Mouse (Mus musculus): ENCODE measurements around the gene Ssna1.
A peak's percentile ranks its signal among the peaks of the same experiment; 100 is the strongest.

Gene Ssna1

DNA sequence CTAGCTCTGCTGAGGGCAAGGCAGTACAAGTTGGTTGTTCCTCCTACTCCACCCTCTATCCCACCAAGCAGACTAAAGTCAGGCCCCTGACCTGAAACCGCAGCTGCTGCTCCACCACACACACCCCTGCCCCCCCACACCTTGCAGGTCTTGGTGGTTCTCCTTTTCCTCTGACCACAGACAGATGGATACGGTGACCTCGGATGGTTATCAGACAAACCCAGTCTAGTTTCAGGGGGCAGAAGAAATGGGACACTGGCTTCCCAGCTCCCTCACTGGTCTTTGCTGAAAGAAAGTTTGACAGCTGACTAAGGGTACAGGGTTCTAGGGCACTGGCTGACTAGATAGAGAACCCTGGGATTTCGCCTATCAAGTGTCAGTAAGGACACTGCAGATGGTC lies 38.8 kb downstream of the Ssna1 start:
- no peak for DNase-seq (ENCODE audit: extremely low spot score, low spot score)

DNA sequence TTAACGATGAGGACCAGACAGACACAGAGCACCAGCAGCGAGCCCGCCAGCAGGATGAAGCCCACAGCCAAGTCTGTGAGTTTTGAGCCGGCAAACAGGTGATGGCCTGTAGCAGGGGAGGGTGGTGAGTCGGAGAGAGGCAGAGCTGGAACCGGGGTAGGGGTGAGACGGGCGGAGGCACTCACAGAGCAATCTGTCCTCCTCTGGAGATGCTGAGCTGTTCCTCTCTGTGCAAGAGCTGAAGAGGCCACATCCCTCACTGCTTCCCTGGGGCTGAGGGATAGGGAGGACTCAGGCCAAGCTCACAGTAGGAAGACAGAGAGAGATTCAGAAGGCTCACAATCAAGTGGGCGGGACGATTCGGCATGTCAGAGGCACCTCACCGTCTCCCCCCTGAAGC lies 41.2 kb downstream of the Ssna1 start:
- DNase-seq (ENCODE audit: extremely low spot score, low spot score), result no peak

DNA sequence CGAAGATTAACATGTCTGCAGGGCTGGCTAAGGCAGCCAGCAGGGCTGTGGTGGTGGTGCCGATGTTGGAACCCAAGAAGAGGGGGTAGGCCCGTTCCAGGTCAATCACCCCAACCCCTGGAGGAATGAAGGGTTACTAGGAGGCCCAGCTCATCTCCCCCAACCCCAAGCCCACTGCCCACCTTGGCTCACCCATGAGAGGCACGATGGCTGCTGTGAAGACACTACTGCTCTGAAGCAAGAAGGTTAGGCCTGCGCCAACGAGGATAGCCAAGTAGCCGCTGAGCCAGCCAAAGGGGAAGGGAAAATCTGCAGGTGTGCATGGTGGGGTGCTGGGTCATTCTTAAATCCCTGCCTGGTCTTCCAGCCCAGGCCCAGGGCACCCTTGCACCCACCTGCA lies 41.7 kb downstream of the Ssna1 start:
- DNase-seq (ENCODE audit: extremely low spot score, low spot score), result no peak

DNA sequence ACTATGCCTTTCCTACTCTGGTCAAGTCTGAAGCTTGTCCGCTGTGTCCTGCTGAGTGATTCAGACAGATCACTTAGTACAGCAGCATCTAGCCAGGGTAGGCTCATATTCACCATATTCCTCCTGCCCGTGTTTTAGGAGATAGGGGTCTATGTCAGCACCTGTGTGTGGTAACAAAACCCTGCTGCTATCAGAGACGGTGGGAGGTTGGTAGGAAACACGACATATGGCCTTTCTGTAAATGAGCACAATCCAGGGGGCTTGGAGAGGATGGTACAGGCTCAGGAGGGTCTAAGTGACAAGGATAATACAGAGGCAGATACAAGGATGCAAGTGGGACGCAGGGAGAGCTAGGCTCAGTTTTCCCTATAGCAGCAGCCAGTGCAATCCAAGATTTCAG lies 42.7 kb downstream of the Ssna1 start:
- DNase-seq (ENCODE audit: extremely low spot score, low spot score), result no peak

DNA sequence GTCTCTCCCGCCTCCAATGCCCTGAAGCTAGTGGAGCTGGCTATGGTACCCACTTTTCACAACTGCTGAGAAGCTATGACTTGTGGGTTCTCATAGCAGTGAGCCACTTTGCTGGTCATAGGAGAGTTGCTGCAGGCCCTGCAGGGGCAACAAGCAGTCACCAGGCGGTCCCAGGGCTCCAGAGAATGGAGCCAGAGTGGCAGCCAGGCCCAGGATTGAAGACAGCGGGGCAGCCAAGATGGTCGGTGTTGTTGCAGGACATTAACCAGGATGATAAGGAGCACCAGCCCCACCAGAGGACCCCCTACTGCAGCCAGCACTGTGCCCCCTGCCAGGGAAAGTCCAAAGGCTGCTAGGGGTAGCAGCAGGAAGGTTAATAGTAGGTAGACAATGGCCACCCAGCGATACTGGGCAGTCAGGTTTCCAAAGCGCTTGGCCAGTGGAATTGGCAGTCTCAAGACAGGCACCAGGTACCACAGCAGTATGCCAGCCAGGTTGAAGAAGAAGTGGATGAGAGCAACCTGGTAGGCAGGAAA lies 43.2 kb downstream of the Ssna1 start:
- DNase-seq (ENCODE audit: extremely low spot score, low spot score), result no peak

DNA sequence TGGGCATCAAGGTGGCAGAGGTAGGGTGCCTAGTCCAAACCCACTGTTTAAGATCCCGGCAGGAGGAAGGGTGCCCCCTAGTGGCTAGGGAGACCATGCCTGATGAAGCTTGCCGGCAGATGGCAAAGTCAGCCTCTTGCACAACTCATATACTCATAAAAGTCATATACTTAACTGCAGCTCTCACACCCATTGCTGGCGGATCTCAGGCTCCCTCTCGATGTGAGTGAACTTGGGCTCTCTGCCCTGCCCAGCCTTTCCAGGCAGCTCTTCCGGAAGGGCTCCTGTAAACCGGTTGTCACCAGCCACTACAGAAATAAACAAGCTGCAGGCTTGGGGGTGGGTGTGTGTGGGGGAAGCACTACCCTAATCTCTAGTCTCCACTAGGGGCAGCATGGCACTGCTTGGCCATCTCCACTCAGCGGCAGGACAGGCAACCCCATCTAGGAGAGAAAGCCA lies 43.8 kb downstream of the Ssna1 start:
- peak; percentile 81 for DNase-seq (ENCODE audit: extremely low spot score, low spot score)

DNA sequence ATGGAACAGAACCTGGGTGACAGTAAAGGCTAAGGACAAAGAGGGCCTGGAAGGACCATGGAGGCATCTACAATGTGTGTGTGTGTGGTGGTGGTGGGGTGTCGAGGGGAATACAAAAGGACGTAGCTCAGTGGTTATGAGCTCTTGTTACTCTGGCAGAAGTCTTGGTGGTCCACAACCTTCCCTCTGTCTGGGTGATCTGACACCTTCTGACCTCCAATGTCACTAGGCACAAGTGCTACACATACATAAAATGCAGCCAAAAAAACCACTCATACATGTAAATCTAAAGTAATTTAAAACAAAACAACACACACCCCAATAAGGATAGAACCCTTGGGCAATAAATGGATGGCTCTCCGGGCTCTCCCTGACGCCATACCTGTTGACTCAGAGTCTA lies 44.8 kb downstream of the Ssna1 start:
- DNase-seq (ENCODE audit: extremely low spot score, low spot score), result no peak

DNA sequence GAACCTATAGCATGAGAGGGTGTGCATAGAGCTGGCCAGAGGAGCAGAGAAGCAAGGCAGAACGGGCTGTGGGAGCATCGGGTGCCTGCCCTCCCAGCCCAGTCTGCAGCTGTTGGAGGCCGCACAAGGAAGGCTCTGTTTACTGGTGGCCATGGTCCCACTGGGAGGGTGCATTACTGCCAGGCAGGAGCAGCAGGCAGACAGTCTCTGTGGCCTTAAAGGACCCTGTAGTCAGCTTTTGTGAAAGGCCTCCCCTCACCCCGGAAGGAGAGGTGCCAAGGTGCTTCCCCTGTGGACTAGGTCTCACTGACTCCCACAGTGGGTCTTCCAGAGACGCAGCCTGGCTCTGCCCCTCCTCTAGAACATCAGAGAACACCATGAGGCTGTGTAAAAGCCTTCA lies 45.4 kb downstream of the Ssna1 start:
- DNase-seq (ENCODE audit: extremely low spot score, low spot score), result no peak

DNA sequence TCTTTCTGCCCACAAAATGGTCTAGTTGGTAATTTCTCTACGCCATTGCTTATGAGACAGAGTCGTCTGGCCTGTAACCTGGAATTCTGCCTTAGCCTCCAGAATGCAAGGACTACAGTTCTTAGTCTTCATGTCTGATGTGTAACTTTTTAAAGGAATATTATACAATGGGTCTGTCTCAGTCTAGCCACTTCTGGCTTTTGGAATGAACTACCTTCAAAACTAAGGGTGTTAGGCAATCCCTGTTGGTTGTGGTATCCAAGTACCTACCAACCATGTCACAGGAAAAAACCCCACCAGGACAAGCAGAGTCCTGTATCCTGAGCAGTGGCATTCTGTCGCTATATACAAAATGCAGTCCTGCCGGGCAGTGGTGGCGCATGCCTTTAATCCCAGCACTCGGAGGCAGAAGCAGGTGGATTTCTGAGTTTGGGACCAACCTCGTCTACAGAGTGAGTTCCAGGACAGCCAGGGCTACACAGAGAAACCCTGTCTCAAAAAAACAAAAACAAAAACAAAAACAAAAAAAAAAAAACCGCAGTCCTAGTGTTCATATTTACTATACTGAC lies 46.3 kb downstream of the Ssna1 start:
- no peak for DNase-seq (ENCODE audit: extremely low spot score, low spot score)

DNA sequence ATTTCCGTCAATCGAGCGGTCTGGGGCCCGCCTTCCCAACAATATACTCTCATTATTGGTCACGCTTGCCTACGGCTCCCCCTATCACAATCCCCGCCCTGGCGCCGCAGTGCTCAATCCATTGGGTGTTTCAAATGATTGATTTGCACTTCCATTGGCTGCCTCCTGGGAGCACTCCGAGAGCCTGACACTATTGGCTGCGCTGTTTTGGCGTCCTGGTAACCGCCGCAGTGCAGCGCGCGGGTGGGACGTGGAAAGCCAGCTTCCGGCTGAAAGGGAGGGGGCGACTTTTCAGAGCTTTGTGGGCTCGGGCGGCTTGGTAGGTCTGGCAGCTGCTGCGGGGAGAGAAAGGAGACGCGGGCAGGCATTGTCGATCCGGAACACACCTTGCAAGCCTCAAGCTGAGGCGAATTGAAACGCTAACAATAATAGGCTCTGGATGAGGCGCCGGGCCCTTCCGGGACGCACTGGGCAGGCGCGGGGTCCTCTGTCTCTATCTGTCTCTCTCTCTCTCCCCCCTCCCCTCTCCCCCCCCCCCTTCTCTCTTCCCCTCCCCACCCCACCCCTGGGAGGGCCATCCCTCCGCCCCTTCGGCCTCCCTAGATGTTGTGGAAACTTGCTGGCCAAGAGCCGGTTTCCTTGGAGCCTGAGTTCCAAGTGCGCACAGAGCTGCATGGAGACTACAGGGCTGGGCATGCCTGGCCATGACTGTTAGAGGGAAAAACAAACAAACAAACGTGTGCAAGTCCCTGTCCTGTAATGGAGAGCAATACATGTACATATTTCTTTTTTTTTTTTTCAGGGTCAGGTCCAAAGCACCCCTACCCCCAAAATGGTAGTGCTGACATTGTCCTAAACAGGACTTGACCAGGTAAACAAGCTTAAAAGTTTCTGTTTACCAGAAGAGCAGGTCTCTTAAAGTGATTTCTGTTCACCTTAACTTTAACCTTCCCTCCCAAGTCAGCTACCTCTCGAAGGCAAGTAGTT lies 47.2 kb downstream of the Ssna1 start:
- peak; percentile 96 for DNase-seq (ENCODE audit: extremely low spot score, low spot score)

DNA sequence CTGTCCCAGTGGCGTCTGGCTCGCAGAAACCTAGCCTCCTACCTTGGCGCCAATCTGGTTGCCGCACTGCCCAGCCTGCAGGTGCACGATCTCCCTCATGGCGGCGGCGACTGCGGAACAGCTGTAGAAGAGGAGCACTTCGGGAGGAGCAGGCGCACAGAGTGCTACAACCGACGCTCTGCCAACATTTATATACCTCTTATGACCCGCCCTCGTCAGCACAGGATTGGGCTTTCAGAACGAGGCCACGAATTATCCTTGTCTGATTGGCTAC lies 47.8 kb downstream of the Ssna1 start, which contains the start of gene Tubb4b:
TSS of gene Tubb4b (minus strand) at position 211 of the 274 bp plus-strand sequence.
- DNase-seq (ENCODE audit: extremely low spot score, low spot score), result no peak

DNA sequence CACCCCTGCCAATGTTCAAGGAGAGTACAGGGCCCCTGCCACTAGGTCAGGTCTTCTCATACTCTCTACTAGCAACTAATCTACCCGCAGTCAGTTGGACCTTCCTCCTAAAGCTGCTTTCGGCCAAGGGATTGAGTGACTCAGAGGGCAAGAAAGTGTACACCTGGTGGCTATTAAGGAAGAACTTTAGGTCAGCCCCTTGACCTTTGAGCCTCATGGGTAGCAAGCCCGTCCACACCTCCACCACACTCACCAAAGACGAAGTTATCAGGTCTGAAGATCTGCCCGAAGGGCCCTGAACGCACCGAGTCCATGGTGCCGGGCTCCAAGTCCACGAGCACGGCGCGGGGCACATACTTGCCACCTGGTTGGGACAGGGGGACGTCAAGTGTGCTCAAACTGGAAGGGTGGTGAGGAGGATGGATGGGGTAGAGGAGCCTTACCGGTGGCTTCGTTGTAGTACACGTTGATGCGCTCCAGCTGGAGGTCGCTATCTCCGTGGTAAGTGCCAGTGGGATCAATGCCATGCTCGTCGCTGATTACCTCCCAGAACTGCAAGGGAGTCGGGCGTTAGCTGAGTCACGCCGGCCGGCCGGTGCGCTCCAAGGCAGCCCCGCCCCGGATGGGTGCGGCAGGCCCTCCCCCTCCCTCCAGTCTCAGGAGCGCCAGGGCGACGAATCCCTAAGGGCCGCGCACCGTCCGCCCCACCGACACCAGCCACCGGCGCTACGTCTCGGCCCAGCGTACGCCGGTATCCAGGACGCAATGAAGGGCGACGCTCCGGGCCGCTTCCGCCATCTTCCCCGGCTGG lies 48.4 kb downstream of the Ssna1 start:
- DNase-seq (ENCODE audit: extremely low spot score, low spot score), result no peak

DNA sequence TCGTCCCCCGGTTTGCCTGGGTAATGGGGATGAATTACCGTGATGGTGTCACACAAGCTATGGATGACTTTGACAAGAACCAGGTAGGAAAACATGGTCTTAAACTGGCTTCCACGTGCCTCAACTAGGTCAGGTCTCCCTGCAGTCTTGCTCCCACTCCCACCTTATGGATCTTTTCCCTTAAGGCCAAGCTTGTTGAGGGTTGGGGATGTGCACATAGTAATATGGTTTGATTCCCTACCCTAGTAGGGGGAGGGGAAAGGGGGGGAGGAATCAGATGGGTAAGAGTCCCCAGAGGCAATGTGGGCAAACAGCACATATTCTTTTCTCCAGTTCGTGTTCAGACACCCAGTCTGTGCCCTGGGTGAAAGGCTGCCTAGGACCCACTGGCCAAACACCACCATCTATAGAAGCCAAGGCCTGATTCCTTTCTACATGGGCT lies 50.9 kb downstream of the Ssna1 start:
- no peak for DNase-seq (ENCODE audit: extremely low spot score, low spot score)
